Mouse (Mus musculus) spleen, adult 2 months (tissue): Measurements from ENCODE around the gene Tmem266. TPM values are rescaled to one million over a fixed set of nuclear protein-coding genes. Genes with fewer than 3 reads are reported as not detected.

Experiments used
- DNase-seq, 2 experiments: peaks; one replicate each; pipeline versions ENCODE4 v3.0.0 to v3.0.0-alpha.2; 2012 to 2021; ENCODE audit warnings: low spot score in 2 of 2, low read depth in 1 of 2
- H3K27ac ChIP-seq: fragments of 200-500 bp; 2 replicates; pipeline ENCODE4 v1.5.1; 2012; ENCODE audit warnings: low read length, inconsistent platforms; ENCODE audit not compliant: insufficient read depth
- H3K27me3 ChIP-seq: fragments of 200-500 bp; 2 replicates; pipeline ENCODE4 v1.6.1; 2012; ENCODE audit warnings: mild to moderate bottlenecking, moderate library complexity, low read length, inconsistent platforms; ENCODE audit not compliant: control insufficient read depth, insufficient read depth
- H3K36me3 ChIP-seq: fragments of 200-500 bp; 2 replicates; pipeline ENCODE4 v1.6.1; 2012; ENCODE audit warnings: mild to moderate bottlenecking, low read length, inconsistent platforms; ENCODE audit not compliant: control insufficient read depth, insufficient read depth
- H3K4me1 ChIP-seq: fragments of 200-500 bp; 2 replicates; pipeline ENCODE4 v1.6.1; 2011; ENCODE audit warnings: inconsistent platforms; ENCODE audit not compliant: control insufficient read depth, insufficient read depth, insufficient read length
- H3K4me3 ChIP-seq: fragments of 200-500 bp; 2 replicates; pipeline ENCODE4 v1.5.1; 2011; ENCODE audit warnings: mild to moderate bottlenecking, inconsistent platforms; ENCODE audit not compliant: insufficient read depth, insufficient read length; ENCODE audit errors: extremely low read depth
- CTCF ChIP-seq: fragments of 200-500 bp; IDR thresholded peaks from 2 replicates; pipeline ENCODE4 v1.5.1; 2011; ENCODE audit warnings: mild to moderate bottlenecking, inconsistent platforms; ENCODE audit not compliant: insufficient read depth, insufficient read length, insufficient replicate concordance; ENCODE audit errors: extremely low read depth
- POLR2A ChIP-seq: fragments of 200-500 bp; IDR thresholded peaks from 2 replicates; pipeline ENCODE4 v1.6.1; 2011; ENCODE audit warnings: low read depth, low read length, inconsistent platforms
- WGBS: fragments of 180-500 bp; shearing (Covaris S2); methylation state at CpG from one replicate; pipeline ENCODE4 v1.1.7; 2018; 5-methylcytosine and 5-hydroxymethylcytosine counted together
- polyA plus RNA-seq: library from polyadenylated mRNA; depleted of rRNA; stranded (reverse); fragments of >200 nt; gene quantifications from 2 replicates; pipeline ENCODE4 v1.2.3, GENCODE M21; 2012; rRNA removed

Tmem266 gene
- polyA plus RNA-seq, 1 experiment, result 0.19 TPM

GRCm38 (mm10) chr9:55478699-55479098 lies 152.0 kb downstream of the Tmem266 start:
- no peak for DNase-seq
- Histone ChIP-seq H3K4me1 (no peaks in the 10 kb centered on the region), H3K27me3 (no peaks in the 10 kb centered on the region), H3K4me3 (no peak overlapping the region), H3K36me3 (peaks cover 5% of the 10 kb centered on the region; the same call in 1 of the 2 replicates), H3K27ac (no peak overlapping the region)
- no peak for TF ChIP-seq POLR2A
- no peak for TF ChIP-seq CTCF

GRCm38 (mm10) chr9:55482116-55482515 lies 155.4 kb downstream of the Tmem266 start:
- no peaks in the 10 kb centered on the region for H3K4me1 ChIP-seq
- 76% methylated on average over 2 of the region's 2 CpGs for WGBS
- no peak for DNase-seq

More at GRCm38 (mm10) chr9:55482116-55482515, 155.4 kb downstream of the Tmem266 start:
- Histone ChIP-seq H3K27me3 (no peaks in the 10 kb centered on the region), H3K27ac (no peak overlapping the region), H3K36me3 (peaks cover 6% of the 10 kb centered on the region; the same call in 1 of the 2 replicates), H3K4me3 (no peak overlapping the region)
- no peak for TF ChIP-seq CTCF
- no peak for TF ChIP-seq POLR2A

Other genes starting within 250 kb of the Tmem266 start
- gene Ube2q2, start 178.1 kb upstream of the Tmem266 start, polyA plus RNA-seq, result 8.3 and 10.8 TPM in 2 replicates
- gene Fbxo22, start 118.0 kb upstream of the Tmem266 start, polyA plus RNA-seq, result 8.9 and 9.5 TPM in 2 replicates
- 0.28 and 0.46 TPM in 2 replicates for gene Nrg4, start 69 bp upstream of the Tmem266 start, polyA plus RNA-seq
- 15.2 and 15.9 TPM in 2 replicates for gene Etfa, start 185.3 kb downstream of the Tmem266 start, polyA plus RNA-seq
- gene Isl2, start 211.8 kb downstream of the Tmem266 start, polyA plus RNA-seq, result 0.09 and 0.21 TPM in 2 replicates